Mouse (Mus musculus) right cerebral cortex, postnatal 4 days (tissue): ENCODE results near the gene Pxdn.

Experiments
- DNase-seq: peaks from one replicate; pipeline ENCODE4 v3.0.0-alpha.2; 2022

Pxdn gene

DNA sequence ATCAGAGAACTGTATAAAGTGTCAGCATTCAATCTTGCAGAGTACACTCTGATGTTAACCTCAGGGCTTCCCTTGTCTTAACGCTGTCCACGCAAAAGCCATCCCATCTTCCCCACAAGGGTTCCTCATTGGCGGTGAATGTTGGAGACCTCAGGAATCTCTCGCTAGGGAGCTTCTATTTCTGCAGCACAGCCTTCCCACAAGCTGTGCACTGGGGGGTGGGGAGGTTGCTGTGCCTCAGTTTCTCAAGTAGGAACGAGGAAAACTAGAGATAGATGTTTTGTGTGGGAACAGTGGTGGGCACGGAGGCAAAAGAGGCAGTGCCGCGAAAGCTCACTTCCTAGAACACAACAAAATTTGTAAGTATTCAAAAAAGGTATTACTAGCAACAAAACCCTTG, at the start of gene Pxdn:
Gene Pxdn, plus strand, starts transcription at position 301 of the 400 bp plus-strand sequence.
- no peak for DNase-seq

DNA sequence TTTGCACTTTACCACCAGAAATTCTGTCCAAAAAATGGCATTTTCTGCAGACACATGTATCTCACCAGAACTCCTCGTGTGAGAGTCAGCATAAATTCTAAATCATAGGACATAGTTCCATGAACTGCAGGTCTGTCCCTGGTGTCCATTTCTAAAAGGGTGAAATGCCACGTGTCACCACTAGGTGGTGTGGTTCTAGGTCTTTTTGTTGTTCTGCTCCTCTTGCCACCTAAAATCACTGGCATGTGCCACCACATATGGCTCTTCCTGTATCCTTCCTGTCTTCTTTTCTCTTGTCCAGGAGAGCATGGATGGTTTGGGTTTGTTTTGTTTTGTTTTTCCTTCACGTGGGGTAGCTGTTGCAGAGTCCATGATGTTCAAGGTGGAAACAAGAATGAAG, 42.7 kb upstream of the Pxdn start:
- DNase-seq, result no peak

DNA sequence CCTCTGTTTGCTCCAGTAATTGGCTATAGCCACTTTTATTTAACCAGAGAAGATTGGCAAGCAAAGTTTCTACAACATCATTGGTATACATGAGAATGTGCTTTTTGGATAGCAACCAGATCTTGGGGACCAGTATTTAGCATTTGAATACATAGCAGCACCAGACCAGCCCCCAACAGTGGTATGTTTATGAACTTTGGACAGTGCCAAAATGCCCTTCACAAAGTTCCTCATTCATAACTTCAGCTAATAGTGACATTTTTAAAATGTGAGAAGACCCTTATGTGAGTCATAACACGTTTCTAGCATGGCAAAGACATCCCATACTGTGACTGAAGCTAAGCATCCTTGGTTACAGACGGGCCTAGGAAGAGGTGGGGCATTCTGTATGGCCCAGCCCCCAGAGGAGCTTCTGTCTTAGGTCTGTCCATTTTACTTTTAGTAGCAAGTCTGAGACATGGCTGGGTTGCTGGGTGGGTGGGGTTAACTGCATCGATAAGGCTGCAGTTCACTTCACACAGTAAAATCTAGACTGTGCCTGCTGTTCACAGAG, 39.8 kb upstream of the Pxdn start:
- no peak for DNase-seq

DNA sequence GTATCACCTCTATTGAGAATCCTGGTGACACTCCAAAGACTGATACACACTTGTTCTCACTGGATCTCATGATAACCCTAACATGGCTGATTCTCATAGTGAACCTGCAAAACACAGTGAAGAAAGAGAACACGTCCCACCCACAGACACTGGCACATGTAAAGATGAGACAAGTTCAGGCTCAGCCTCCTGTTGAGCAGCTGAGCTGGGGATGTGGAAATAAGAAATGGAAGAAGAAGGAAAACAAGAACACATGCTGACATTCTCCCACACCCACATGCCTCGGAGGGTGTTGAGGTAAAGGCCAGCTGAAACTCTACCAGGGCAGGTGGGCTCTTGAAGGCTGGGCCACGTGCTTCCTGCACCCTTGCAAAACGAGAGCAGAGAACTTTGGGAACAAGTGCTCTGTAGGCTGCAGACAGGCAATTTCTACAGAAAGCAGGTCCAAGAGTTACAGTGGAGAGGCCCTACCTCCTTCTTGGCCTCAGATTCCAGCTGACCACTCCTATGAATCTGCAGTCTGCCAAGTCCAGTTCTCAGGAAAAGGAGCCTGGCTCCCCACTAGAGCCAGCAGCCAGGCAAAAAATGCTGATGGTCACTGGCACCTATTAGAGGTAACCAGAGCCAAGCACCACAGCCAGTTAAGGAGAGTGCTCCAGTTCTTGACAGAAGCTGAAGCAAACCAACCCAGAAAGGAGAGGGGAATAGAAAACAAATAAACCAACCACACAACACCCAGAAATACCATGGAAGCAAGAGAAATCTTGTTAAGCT, 33.1 kb upstream of the Pxdn start:
- DNase-seq, result no peak

DNA sequence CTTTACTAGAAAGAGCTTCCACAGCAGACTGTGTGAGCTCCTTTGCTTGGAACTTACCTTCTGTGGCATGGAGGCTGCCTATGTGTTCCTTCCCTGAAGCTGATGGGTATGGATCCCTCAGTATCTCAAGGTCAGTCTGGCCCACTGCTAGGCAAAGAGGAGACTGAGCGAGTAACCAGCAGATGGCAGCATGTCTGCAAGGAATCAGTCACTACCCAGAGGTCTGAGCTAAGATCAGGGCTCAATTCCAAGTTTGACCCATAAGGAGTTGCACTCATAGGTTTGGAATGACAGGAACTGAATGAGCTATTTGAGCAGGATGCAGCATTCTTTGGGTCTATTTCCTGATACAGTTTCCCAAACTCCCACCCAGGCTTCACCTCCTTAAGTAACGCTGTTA, 30.4 kb upstream of the Pxdn start:
- no peak for DNase-seq

DNA sequence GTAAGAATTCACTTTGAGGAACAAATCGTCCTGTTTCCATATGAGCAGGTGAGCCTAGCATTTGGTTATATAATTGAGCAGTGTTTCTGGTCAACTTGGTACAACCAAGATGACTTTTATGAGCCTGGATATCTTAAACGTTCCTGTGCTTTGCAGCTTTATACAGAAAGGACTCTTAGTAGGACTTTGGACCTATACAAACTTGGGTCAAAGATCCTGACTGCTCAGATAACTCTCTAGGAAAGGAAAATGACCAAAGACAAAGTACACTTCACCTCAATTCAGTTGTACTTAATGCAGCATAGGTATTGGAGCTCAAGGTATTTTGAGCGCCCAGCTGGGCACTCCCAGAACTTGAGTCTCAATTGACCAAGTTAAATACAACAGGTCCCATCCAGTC, 21.3 kb upstream of the Pxdn start:
- no peak for DNase-seq

DNA sequence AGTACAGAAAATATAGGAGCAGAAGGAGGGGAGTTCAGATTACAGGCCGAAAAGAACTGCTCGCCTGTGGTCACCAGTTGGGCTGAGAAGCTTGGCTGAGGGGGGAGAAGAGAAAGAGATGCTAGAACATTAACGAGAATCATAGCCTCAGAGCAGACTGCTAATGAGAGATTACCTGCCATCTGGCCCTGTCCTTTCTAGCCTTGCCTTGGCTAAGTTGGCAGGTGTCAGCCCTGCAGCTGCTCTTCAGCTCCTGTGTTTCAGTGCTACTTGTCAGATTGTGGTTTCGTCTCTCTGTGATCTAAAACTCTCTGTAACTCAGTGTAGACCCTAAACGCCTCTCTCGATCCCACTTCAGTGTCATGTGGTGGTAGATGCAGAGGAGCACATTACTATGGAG, 20.6 kb upstream of the Pxdn start:
- no peak for DNase-seq

DNA sequence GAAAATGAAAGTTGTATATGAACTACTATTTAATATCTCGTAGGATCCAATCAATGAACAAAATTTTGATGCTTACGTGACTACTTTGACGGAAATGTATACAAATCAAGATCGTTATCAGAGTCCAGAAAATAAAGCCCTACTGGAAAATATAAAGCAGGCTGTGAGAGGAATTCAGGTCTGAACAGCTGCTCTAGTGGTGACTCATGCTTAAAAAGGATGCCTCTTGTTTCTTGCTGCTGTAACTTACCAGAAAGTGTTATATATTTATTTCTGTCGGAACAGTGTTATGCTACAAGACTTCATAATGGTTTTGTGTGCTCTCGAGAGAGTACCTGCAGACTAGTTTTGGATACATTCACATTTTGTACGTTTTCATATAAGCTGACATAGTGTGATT, 17.1 kb upstream of the Pxdn start:
- no peak for DNase-seq

DNA sequence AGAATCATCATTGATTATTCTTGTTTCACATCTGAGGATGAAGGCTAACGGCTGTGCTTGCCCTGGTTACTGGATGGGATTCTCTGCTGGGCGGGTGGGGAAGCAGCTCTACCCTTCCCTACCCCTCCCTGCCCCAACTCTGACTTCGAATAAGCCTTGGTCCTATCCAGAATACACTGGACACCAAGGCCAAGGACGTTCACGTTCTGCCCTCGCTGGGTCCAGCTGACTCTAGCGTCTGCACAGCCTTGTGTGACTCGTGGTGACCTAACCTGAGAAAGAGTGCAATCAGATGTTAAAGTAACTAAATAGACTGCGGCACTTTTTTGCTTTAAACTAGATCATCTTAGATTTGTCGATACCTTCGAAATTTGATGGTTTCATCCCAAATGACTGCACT, 15.9 kb upstream of the Pxdn start:
- DNase-seq, result no peak

DNA sequence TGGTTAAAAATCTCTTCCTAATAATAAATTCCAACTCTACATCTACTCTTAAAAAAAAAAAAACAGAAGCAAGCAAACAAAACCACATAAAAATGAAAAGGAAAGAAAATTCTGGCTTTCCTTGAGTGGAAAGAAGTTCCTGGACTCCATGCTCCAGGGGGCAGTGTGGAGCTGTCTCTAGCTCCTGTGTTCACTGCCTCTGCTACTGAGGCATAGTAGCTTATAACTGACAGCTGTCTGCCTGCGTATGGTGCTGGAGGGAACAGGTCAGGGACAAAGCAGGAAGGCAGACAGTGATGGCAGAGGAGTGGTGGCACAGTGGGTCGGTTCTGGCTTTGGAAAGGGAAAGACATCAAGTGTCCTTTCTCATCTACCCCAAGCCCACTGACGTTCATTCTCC, 10.5 kb upstream of the Pxdn start:
- DNase-seq, result peak; percentile 83

DNA sequence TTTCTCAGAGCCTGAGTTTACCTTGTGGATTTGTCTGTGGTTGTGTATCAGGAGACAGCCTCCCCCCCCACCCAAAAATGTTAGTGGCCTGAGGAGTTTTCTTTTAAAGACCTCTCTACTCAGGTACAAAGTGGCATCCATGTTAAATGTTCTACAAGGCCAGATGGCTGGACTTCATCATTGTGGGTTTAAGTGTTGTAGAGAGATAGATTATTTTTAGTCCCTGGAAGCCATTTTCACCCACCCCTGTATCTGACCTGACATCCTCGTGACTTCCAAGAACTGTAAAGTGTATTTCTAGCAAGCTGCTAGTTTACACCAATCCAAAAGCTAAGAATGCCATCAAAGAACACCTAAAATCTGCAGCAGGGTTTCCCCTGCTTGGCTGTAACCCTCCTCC, 6.8 kb upstream of the Pxdn start:
- no peak for DNase-seq

DNA sequence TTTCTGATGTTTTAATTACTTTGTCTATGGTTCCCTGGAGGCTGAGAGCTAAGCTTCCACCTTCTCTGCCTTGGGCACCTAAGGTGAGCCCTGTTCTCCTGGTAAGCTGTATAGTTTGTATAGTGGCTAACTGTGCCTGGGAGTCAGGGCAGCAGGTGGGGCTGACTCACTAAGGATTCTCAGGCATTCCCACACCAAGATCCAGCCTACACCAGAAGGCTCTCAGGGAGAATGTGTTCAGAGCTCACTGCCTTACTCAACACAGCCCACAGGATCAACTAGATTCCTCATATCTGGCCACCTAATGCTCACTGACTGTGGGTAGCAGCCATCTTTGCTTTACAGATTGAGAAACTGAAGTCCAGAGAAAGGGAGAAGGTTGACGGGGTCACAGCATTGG, 4.5 kb upstream of the Pxdn start:
- no peak for DNase-seq

DNA sequence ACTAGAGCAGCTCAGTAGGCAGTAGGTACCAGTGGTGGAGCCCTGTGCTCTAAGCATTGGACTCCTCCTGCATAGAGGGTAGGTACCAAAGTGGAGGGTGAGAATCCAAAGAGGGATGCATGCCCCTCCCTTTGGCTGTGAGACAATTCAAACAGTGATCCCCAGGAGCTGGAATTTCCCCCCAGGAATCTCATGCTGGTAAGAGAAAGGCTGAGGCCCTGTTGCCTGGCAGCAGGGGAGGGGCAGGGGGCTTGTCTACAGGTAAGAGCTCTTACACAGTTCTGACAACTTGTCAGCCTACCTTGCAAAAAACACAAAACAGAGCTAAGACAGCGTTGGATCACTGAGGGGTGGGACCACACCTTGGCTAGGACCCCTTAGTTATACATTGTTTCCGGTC, 3.9 kb upstream of the Pxdn start:
- DNase-seq, result no peak

DNA sequence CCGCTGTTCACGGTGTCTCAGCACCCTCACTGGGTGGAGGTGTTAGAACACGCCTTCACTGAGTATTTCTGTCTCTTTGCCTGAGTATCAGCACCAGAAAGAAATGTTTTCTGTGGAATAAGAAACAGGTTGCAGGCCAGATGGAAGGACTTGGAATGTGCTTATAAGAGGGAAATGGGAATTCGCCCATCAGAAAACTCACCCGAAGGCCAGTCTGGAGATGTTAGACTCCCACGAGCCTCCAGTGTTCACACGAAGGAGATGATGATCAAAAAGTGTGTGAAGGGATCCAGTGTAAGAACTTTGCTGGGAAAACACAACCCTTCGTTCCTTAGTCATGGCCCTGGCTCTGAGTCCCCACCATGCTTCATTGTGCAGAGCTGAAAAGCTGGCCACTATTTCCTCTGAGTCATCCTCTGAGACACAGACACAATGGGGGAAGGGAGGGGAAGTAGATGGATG, 3.3 kb upstream of the Pxdn start:
- no peak for DNase-seq

DNA sequence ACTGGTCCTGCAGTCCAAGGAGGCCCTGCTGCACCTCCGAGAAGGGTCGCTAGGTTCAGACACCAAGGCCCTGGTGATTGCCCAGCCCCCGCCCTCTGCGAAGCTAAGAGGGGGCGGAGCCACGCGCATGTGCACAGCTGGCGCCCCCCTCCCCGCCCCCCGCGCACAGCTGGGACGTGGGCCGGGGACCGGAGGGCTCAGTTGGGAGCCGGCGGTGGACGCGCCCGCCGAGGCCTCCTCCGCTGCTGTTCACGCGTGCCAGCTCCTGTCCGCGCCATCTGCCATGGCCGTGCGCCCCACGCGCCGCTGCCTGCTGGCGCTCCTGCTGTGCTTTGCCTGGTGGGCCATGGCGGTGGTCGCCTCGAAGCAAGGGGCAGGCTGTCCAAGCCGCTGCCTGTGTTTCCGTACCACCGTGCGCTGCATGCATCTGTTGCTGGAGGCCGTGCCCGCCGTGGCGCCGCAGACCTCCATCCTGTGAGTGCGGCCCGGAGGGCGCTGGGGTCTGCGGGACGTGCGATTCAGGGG, 505 bp downstream of the Pxdn start:
- DNase-seq, result peak; percentile 70

DNA sequence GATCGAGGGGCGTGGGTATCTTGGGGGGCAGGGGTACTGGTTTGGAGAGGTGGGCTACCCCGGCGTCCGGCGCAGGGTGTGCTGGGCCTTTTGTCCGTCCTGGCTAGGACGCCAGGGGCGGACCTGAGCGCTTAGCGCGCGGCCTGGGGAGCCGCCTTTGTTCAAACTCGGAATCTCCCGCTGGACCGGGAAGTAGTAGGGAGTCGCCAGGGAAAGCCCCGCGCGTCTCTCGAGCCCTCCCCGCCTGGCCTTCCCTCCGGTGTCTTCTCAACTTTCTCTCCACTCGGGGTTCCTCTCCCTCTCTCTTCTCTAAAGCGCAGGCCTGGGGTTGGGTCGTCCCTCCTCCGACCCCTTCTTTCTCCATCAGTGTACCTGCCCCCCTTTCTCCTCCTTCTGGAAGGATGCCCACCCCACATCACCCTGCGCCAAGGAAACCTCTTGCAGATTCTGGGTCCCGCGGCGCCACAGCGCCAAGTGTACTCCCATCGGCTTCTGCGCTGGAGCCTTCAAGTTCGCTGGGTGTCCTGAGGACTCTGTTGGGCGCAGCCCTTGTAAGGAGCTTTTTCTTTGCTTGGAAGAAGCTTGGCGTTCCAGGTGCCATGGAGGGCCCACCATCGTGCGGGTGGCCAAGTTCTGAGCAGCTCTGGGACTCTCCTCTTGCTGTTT, 1.1 kb downstream of the Pxdn start:
- DNase-seq, result peak; percentile 64

DNA sequence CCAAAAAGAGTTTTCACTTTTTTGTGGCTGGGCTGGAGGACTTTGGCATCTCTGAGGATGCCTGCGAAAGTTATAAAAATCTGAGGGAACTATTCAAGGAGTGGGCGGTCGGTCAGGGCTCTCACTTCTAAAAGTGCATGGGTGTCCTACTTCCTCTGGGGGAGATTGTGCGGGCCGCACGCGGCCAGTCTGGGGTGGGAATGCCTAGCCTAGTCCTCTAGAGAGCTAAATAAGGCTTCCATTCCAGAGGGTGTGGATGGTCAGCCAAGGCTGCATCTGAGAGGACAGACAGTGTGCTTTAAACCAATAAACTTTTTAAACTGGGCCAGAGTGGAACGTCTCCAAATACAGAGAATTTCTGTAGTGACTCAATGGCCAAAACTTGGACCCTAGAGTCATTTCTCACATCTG, 1.9 kb downstream of the Pxdn start:
- DNase-seq, result no peak

DNA sequence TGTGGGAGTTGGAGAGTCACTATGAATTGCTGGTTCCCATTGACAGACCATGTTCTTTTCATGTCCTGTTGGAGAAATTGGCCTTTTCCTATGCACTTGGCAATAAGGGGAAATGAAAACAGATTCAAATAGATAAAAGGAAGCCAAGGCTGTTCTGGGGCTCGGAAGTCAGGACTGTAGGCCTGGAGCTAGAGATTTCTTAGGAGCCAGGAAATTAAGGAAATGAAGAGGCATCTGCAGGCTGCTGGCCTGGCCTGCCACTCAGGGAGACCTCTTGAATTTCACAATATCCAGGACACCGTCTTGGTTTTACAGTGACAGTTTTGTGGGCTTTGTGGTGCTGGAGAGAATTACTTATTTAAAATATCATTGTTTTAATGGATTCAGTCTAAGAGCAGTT, 5.0 kb downstream of the Pxdn start:
- DNase-seq, result no peak

DNA sequence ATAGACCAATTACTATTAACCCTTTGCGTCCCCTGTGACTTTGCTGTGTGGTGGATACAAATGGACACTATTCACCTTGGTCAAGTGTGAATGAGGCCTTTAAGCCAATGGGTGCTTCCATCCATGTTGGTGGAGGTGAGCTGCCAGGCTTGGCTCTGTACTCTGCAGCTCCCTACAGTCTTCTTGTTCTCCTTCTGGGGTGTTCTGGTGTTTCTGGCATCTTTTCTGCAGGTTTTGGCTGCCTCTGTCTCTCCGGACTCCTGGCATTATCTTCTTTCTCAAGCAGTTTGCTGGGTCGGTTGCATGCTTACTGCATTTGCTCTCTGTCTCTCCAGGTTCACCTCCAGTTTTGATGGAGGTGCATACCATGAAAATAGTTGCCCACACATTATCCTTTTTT, 7.2 kb downstream of the Pxdn start:
- DNase-seq, result no peak

DNA sequence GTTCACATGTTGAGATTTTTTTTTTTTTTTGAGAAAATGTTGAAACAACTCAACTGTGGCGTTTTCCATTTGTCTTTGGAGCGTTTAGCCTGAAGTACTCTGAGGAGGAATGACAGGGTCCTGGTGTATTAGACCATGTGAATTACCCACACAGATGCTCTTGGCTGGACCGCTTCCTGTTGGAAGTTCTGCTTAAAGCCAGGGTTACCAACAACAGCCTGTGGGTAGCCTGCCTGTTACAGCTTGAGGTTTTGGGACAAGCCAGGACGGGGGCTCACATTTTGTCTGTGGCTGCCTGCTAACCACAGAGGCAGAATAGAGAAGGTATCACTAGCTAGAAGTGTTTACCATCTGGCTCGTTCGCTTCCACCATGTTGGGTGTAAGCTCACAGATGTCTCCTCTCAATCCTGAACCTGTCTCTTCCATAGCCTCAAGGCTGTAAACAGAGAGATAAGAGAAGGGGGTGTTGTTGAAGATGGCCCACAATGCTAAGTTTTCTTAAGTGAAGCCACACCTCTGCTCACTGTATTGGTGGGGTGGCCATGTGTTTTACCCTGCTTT, 7.9 kb downstream of the Pxdn start:
- DNase-seq, result no peak

DNA sequence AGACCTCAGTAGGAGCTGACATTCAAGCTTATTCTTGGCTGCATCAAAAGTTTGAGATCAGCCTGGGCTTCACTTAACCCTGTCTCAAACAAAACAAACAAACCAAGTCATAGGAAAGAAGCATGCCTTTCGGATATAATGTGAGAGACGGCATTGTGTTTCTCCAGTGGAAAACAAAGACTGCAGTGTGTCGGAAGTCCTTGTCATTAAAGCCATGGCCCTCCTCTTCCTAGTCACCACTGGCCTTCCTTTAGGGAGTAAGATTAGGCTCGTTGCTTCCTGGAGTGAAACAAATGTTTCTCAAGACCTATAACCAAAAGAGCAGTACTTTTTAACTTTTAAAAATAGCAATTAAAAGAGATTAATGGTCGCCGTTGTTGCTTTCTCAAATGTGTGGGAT, 13.6 kb downstream of the Pxdn start:
- no peak for DNase-seq

DNA sequence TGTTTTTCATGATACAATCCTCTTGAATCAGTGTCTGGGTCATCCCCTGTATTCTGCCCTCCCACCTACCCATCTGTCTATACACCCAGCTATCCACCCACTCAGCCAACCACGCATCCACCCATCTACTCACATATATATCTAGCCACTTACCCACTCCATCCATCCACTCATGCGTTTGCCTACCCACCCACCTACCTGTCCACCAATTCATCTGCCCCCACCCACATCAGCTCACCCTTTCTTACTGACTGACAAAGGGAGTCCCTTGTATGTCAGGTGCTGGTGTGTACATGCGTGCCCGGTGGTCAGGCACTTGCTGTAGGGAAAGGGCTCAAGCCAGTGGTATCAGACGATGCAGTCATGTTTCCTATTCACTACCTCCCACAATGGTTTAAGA, 14.1 kb downstream of the Pxdn start:
- DNase-seq, result no peak

DNA sequence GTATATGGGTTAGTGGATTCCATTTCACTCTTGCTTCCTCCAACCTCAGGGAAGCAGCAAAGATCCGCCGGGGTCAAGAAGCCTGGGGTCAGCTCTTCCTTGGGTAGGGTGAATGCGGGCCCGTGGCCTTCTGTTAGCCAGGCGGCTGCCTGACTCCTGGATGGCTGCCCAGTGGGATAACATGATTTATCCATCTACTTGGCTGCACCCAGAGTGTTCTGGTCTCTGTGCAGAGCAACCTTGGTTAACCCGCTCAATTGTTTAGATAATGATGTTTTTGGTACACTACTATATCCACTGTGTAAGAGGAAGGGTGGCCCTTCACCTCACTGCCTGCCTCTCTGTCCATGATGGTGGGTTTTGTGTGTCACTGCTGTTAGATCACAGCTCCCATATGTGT, 14.7 kb downstream of the Pxdn start:
- DNase-seq, result no peak

DNA sequence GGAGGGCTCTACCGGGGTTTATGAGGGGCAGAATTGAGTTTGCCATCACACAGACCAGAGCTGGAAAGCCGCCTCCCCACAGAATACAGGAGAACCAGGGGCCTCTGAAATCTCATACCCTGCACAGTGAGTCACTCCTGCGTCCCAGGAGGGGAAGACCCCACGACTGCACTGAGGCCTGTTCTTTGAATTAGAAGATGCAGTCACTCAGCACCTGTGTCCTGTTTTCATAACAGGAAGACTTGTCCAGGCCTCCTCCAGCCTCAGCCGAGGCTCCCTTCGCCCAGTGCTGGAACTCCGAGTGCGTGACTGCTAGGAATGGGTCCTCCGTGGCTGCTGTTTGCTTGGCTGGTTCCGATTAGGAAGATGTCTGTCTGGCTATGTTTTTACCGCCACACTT, 16.6 kb downstream of the Pxdn start:
- DNase-seq, result no peak
